Mouse (Mus musculus) common myeloid progenitor, adult 5-6 weeks (primary cell): ENCODE data around the gene Dclk2. TPM values are rescaled to one million over a fixed set of nuclear protein-coding genes. Genes with fewer than 3 reads are reported as not detected.

Experiments used
- ATAC-seq: replicated peaks from 2 replicates; pipeline ENCODE4 v1.8.0; 2016; ENCODE audit warnings: low read depth, mild to moderate bottlenecking, moderate TSS enrichment, inconsistent platforms; ENCODE audit not compliant: poor library complexity, severe bottlenecking
- total RNA-seq: library from RNA; stranded (forward); fragments of 200-1000, 187-1606 nt; gene quantifications from 2 replicates; pipeline ENCODE4 v1.2.3, GENCODE M21; 2017

The Dclk2 gene
- 1.7 and 2.0 TPM in 2 replicates for total RNA-seq

- peak; percentile 72 for ATAC-seq
Observed at GRCm38 (mm10) chr3:86920343-86921083, at the start of gene Dclk2. Gene Dclk2 (minus strand): TSS chr3:86920852.

- ATAC-seq: no peak
Observed at GRCm38 (mm10) chr3:86962665-86963435, 42.2 kb upstream of the Dclk2 start.

- 0 out of 2 replicates have a peak, but pooled peaks have one; percentile 8 for ATAC-seq
Observed at GRCm38 (mm10) chr3:86961395-86961669, 40.7 kb upstream of the Dclk2 start.

GRCm38 (mm10) chr3:86960656-86961394, 40.2 kb upstream of the Dclk2 start:
- 0 out of 2 replicates have a peak, but pooled peaks have one; percentile 11 for ATAC-seq

- no peak for ATAC-seq
Observed at GRCm38 (mm10) chr3:86959088-86959487, 38.4 kb upstream of the Dclk2 start.

- ATAC-seq: no peak
Observed at GRCm38 (mm10) chr3:86955376-86955775, 34.7 kb upstream of the Dclk2 start.

GRCm38 (mm10) chr3:86954521-86954920, 33.9 kb upstream of the Dclk2 start:
- ATAC-seq: no peak

- no peak for ATAC-seq
Observed at GRCm38 (mm10) chr3:86953819-86954218, 33.2 kb upstream of the Dclk2 start.

GRCm38 (mm10) chr3:86950652-86951051, 30.0 kb upstream of the Dclk2 start:
- ATAC-seq: no peak

GRCm38 (mm10) chr3:86936254-86936836, 15.7 kb upstream of the Dclk2 start:
- no peak for ATAC-seq

- ATAC-seq: no peak
Observed at GRCm38 (mm10) chr3:86933446-86933845, 12.8 kb upstream of the Dclk2 start.

- no peak for ATAC-seq
Observed at GRCm38 (mm10) chr3:86923686-86924085, 3.0 kb upstream of the Dclk2 start.

GRCm38 (mm10) chr3:86921181-86921975, 726 bp upstream of the Dclk2 start:
- ATAC-seq: no peak

GRCm38 (mm10) chr3:86919641-86920342, 860 bp downstream of the Dclk2 start:
- ATAC-seq: peak; percentile 28; the same call in 1 of the 2 replicates

GRCm38 (mm10) chr3:86917048-86917447, 3.6 kb downstream of the Dclk2 start:
- no peak for ATAC-seq

GRCm38 (mm10) chr3:86916626-86917025, 4.0 kb downstream of the Dclk2 start:
- no peak for ATAC-seq

- 0 out of 2 replicates have a peak, but pooled peaks have one; percentile 16 for ATAC-seq
Observed at GRCm38 (mm10) chr3:86915291-86915690, 5.4 kb downstream of the Dclk2 start.

GRCm38 (mm10) chr3:86914316-86914715, 6.3 kb downstream of the Dclk2 start:
- ATAC-seq: no peak

- ATAC-seq: no peak
Observed at GRCm38 (mm10) chr3:86898366-86898765, 22.3 kb downstream of the Dclk2 start.
